Mouse (Mus musculus): ENCODE data around the gene Crebrf.

- no peak for TF ChIP-seq CHD2 (IDR thresholded peaks at IDR 0.05; ENCODE audit: low read length)
- TF ChIP-seq MAZ (IDR thresholded peaks at IDR 0.05; ENCODE audit: low read depth, low read length) = no peak
- TF ChIP-seq POLR2A (IDR thresholded peaks at IDR 0.05; ENCODE audit: control insufficient read depth in 1 of 2, insufficient read depth in 1 of 2, low read depth in 1 of 2, low read length in 2 of 2, poor library complexity in 1 of 2) = no peak
- no peak for TF ChIP-seq ZKSCAN1 (IDR thresholded peaks at IDR 0.05; ENCODE audit: low read depth, low read length)
- TF ChIP-seq BHLHE40 (IDR thresholded peaks at IDR 0.05; ENCODE audit: borderline replicate concordance, low read depth, low read length) = no peak
- TF ChIP-seq ZNF384 (IDR thresholded peaks at IDR 0.05; ENCODE audit: low read depth, low read length) = no peak
- TF ChIP-seq CTCF (IDR thresholded peaks at IDR 0.05 in 2 of 3, conservative IDR thresholded peaks at IDR 0.05 in 1 of 3; ENCODE audit: control insufficient read depth in 1 of 3, insufficient read depth in 1 of 3, low read depth in 2 of 3, low read length in 3 of 3, poor library complexity in 1 of 3, severe bottlenecking in 1 of 3) = no peak
- no peak for TF ChIP-seq TAL1 (IDR thresholded peaks at IDR 0.05; ENCODE audit: low read length)
- TF ChIP-seq TBP (IDR thresholded peaks at IDR 0.05; ENCODE audit: low read depth, low read length) = no peak
- no peak for TF ChIP-seq RCOR1 (IDR thresholded peaks at IDR 0.05; ENCODE audit: low read depth, low read length)
- TF ChIP-seq KAT2A (conservative IDR thresholded peaks at IDR 0.05; ENCODE audit: low read depth, low read length) = no peak
Observed at GRCm38 (mm10) chr17:26802886-26803285, 87.4 kb downstream of the Crebrf start.

All from MEL (cell line).